Mouse (Mus musculus): ENCODE measurements around the gene Sptbn4. TPM values are rescaled to one million over a fixed set of nuclear protein-coding genes. Genes with fewer than 3 reads are reported as not detected.

Sptbn4 gene
- polyA plus RNA-seq, 1 experiment from 2014 or later = 4.1 TPM

GRCm38 (mm10) chr7:27324928-27325327 lies 122.6 kb downstream of the Sptbn4 start:
- H3K9ac ChIP-seq (replicated peaks; ENCODE audit: low read length) = no peak overlapping the region
- no peak overlapping the region for H3K27ac ChIP-seq (replicated peaks; ENCODE audit: low read depth, low read length)
- 39% methylated on average over 19 of the region's 20 CpGs for WGBS
- 0 out of 2 replicates have a peak, but pooled peaks cover 9% of the 10 kb centered on the region for H3K4me1 ChIP-seq (ENCODE audit: control insufficient read depth, insufficient read depth, low read length)
- no peaks in the 10 kb centered on the region for H3K9me3 ChIP-seq (ENCODE audit: control insufficient read depth, low read length)
- no peaks in the 10 kb centered on the region for H3K36me3 ChIP-seq (ENCODE audit: control insufficient read depth, insufficient read depth, low read length)
- DNase-seq (no peak), ATAC-seq (ENCODE audit: low FRiP score, low TSS enrichment) (no peak)
- no peak overlapping the region for H3K4me2 ChIP-seq (ENCODE audit: low read length)
- H3K27me3 ChIP-seq (ENCODE audit: control insufficient read depth, insufficient read depth, low read length) = peaks cover 50% of the 10 kb centered on the region
- no peak overlapping the region for H3K4me3 ChIP-seq (replicated peaks; ENCODE audit: low read depth, low read length)

GRCm38 (mm10) chr7:27324161-27324560 lies 123.3 kb downstream of the Sptbn4 start:
- no peak for ATAC-seq (ENCODE audit: low FRiP score, low TSS enrichment)

GRCm38 (mm10) chr7:27323001-27323400 lies 124.5 kb downstream of the Sptbn4 start:
- H3K36me3 ChIP-seq (ENCODE audit: control insufficient read depth, insufficient read depth, low read length) = no peaks in the 10 kb centered on the region
- H3K4me1 ChIP-seq (ENCODE audit: control insufficient read depth, insufficient read depth, low read length) = 0 out of 2 replicates have a peak, but pooled peaks cover 5% of the 10 kb centered on the region
- H3K27ac ChIP-seq (replicated peaks; ENCODE audit: low read depth, low read length) = no peak overlapping the region
- no peak for DNase-seq
- no peaks in the 10 kb centered on the region for H3K9me3 ChIP-seq (ENCODE audit: control insufficient read depth, low read length)
- peaks cover 31% of the 10 kb centered on the region for H3K27me3 ChIP-seq (ENCODE audit: control insufficient read depth, insufficient read depth, low read length)
- H3K4me3 ChIP-seq (replicated peaks; ENCODE audit: low read depth, low read length) = no peak overlapping the region
- H3K9ac ChIP-seq (replicated peaks; ENCODE audit: low read length) = no peak overlapping the region
- no peak overlapping the region for H3K4me2 ChIP-seq (ENCODE audit: low read length)
- WGBS = 87% methylated on average over 5 of the region's 5 CpGs
- no peak for ATAC-seq (ENCODE audit: low FRiP score, low TSS enrichment)

More at GRCm38 (mm10) chr7:27324161-27324560, 123.3 kb downstream of the Sptbn4 start:
- DNase-seq = no peak
- H3K27me3 ChIP-seq (ENCODE audit: control insufficient read depth, insufficient read depth, low read length) = peaks cover 42% of the 10 kb centered on the region
- 97% methylated on average over 11 of the region's 11 CpGs for WGBS
- H3K4me2 ChIP-seq (ENCODE audit: low read length) = no peak overlapping the region
- H3K27ac ChIP-seq (replicated peaks; ENCODE audit: low read depth, low read length) = no peak overlapping the region
- no peak overlapping the region for H3K9ac ChIP-seq (replicated peaks; ENCODE audit: low read length)
- H3K36me3 ChIP-seq (ENCODE audit: control insufficient read depth, insufficient read depth, low read length) = no peaks in the 10 kb centered on the region
- no peaks in the 10 kb centered on the region for H3K9me3 ChIP-seq (ENCODE audit: control insufficient read depth, low read length)
- H3K4me3 ChIP-seq (replicated peaks; ENCODE audit: low read depth, low read length) = no peak overlapping the region
- 0 out of 2 replicates have a peak, but pooled peaks cover 5% of the 10 kb centered on the region for H3K4me1 ChIP-seq (ENCODE audit: control insufficient read depth, insufficient read depth, low read length)

- WGBS = 23% methylated on average over 13 of the region's 13 CpGs
- no peak overlapping the region for H3K4me3 ChIP-seq (replicated peaks; ENCODE audit: low read depth, low read length)
- no peak overlapping the region for H3K27ac ChIP-seq (replicated peaks; ENCODE audit: low read depth, low read length)
- peaks cover 24% of the 10 kb centered on the region for H3K27me3 ChIP-seq (ENCODE audit: control insufficient read depth, insufficient read depth, low read length)
- no peak overlapping the region for H3K9ac ChIP-seq (replicated peaks; ENCODE audit: low read length)
- 0 out of 2 replicates have a peak, but pooled peaks cover 5% of the 10 kb centered on the region for H3K4me1 ChIP-seq (ENCODE audit: control insufficient read depth, insufficient read depth, low read length)
- H3K9me3 ChIP-seq (ENCODE audit: control insufficient read depth, low read length) = no peaks in the 10 kb centered on the region
- DNase-seq = no peak
- ATAC-seq (ENCODE audit: low FRiP score, low TSS enrichment) = no peak
- H3K36me3 ChIP-seq (ENCODE audit: control insufficient read depth, insufficient read depth, low read length) = no peaks in the 10 kb centered on the region
- H3K4me2 ChIP-seq (ENCODE audit: low read length) = no peak overlapping the region
These were observed 125.2 kb downstream of the Sptbn4 start for GRCm38 (mm10) chr7:27322291-27322690.

DNA sequence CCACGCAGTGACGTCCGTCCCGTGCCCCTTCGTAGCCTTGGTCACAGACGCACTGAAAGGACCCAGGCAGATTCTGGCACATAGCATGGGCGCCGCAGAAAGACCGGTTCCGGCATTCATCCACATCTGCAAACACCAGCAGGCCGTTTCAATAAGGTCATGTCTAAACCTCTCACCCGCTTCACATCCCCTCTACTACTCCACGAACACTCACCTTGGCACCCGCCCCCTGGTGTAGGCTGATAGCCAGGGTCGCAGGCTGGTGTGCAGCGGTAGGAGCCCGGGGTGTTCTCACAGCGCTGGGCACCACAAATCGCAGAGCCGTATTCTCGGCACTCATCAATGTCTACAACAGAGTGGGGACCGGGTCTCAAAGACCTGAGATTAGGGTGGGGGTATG lies 128.1 kb downstream of the Sptbn4 start:
- Histone ChIP-seq H3K36me3 (ENCODE audit: control insufficient read depth, insufficient read depth, low read length) (no peaks in the 10 kb centered on the region), H3K9me3 (ENCODE audit: control insufficient read depth, low read length) (no peaks in the 10 kb centered on the region), H3K4me3 (replicated peaks; ENCODE audit: low read depth, low read length) (no peak overlapping the region), H3K4me2 (ENCODE audit: low read length) (no peak overlapping the region), H3K9ac (replicated peaks; ENCODE audit: low read length) (no peak overlapping the region), H3K27me3 (ENCODE audit: control insufficient read depth, insufficient read depth, low read length) (no peaks in the 10 kb centered on the region; the same call in 1 of the 2 replicates), H3K27ac (replicated peaks; ENCODE audit: low read depth, low read length) (no peak overlapping the region), H3K4me1 (ENCODE audit: control insufficient read depth, insufficient read depth, low read length) (no peaks in the 10 kb centered on the region)
- ATAC-seq (ENCODE audit: low FRiP score, low TSS enrichment) (no peak), DNase-seq (no peak)
- 92% methylated on average over 22 of the region's 22 CpGs for WGBS

- H3K9me3 ChIP-seq (ENCODE audit: control insufficient read depth, low read length) = peaks cover 4% of the 10 kb centered on the region; the same call in 1 of the 2 replicates
- no peak overlapping the region for H3K27ac ChIP-seq (replicated peaks; ENCODE audit: low read depth, low read length)
- peak; percentile 34; the same call in 1 of the 2 replicates for ATAC-seq (ENCODE audit: low FRiP score, low TSS enrichment)
- no peaks in the 10 kb centered on the region for H3K27me3 ChIP-seq (ENCODE audit: control insufficient read depth, insufficient read depth, low read length)
- WGBS = 15% methylated on average over 7 of the region's 7 CpGs
- H3K36me3 ChIP-seq (ENCODE audit: control insufficient read depth, insufficient read depth, low read length) = no peaks in the 10 kb centered on the region
- no peak overlapping the region for H3K4me3 ChIP-seq (replicated peaks; ENCODE audit: low read depth, low read length)
- DNase-seq = peak; percentile 48
- H3K4me1 ChIP-seq (ENCODE audit: control insufficient read depth, insufficient read depth, low read length) = no peaks in the 10 kb centered on the region
- no peak overlapping the region for H3K4me2 ChIP-seq (ENCODE audit: low read length)
- no peak overlapping the region for H3K9ac ChIP-seq (replicated peaks; ENCODE audit: low read length)
These were observed 131.5 kb downstream of the Sptbn4 start for GRCm38 (mm10) chr7:27315958-27316357.

DNA sequence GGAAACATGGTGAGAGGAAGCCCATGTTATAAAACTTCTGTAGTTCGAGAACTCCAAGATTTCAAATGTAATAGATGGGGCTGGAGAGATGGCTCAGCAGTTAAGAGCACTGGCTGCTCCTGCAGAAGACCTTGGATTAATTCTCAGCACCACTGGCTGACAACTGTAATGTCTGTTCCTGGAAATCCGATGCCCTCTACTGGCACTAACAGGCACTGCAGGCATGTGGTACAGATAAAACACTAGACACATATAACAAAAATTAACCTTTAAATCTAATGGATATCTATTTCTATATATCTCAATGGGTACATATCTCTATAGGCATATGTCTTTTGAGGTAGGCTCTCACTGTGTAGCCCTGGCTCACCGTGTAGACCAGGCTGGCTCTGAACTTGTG lies 133.1 kb downstream of the Sptbn4 start:
- DNase-seq = no peak
- 91% methylated on average over 3 of the region's 3 CpGs for WGBS
- 0 out of 2 replicates have a peak, but pooled peaks cover 6% of the 10 kb centered on the region for H3K4me1 ChIP-seq (ENCODE audit: control insufficient read depth, insufficient read depth, low read length)
- H3K27me3 ChIP-seq (ENCODE audit: control insufficient read depth, insufficient read depth, low read length) = no peaks in the 10 kb centered on the region
- no peak for ATAC-seq (ENCODE audit: low FRiP score, low TSS enrichment)
- H3K9ac ChIP-seq (replicated peaks; ENCODE audit: low read length) = no peak overlapping the region
- no peak overlapping the region for H3K4me2 ChIP-seq (ENCODE audit: low read length)
- no peak overlapping the region for H3K27ac ChIP-seq (replicated peaks; ENCODE audit: low read depth, low read length)
- H3K4me3 ChIP-seq (replicated peaks; ENCODE audit: low read depth, low read length) = no peak overlapping the region
- H3K9me3 ChIP-seq (ENCODE audit: control insufficient read depth, low read length) = peaks cover 4% of the 10 kb centered on the region; the same call in 1 of the 2 replicates
- H3K36me3 ChIP-seq (ENCODE audit: control insufficient read depth, insufficient read depth, low read length) = no peaks in the 10 kb centered on the region

- no peaks in the 10 kb centered on the region for H3K36me3 ChIP-seq (ENCODE audit: control insufficient read depth, insufficient read depth, low read length)
- H3K4me1 ChIP-seq (ENCODE audit: control insufficient read depth, insufficient read depth, low read length) = 0 out of 2 replicates have a peak, but pooled peaks cover 10% of the 10 kb centered on the region
- no peak overlapping the region for H3K9ac ChIP-seq (replicated peaks; ENCODE audit: low read length)
- H3K4me2 ChIP-seq (ENCODE audit: low read length) = no peak overlapping the region
- ATAC-seq (ENCODE audit: low FRiP score, low TSS enrichment) (no peak), DNase-seq (no peak)
- peaks cover 4% of the 10 kb centered on the region; the same call in 1 of the 2 replicates for H3K9me3 ChIP-seq (ENCODE audit: control insufficient read depth, low read length)
- H3K27ac ChIP-seq (replicated peaks; ENCODE audit: low read depth, low read length) = no peak overlapping the region
- no peak overlapping the region for H3K4me3 ChIP-seq (replicated peaks; ENCODE audit: low read depth, low read length)
- 94% methylated on average over 12 of the region's 12 CpGs for WGBS
- H3K27me3 ChIP-seq (ENCODE audit: control insufficient read depth, insufficient read depth, low read length) = peaks cover 4% of the 10 kb centered on the region; the same call in 1 of the 2 replicates
These were observed 135.7 kb downstream of the Sptbn4 start for GRCm38 (mm10) chr7:27311651-27312284.
